Mouse (Mus musculus) large intestine, adult 2 months (tissue): ENCODE results near the gene Slc2a9. TPM values are rescaled to one million over a fixed set of nuclear protein-coding genes. Genes with fewer than 3 reads are reported as not detected.

Source experiments
- DNase-seq: peaks from one replicate; pipeline ENCODE4 v3.0.0-alpha.2; 2012; ENCODE audit warnings: low read depth, low spot score
- WGBS: fragments of 180-500 bp; shearing (Covaris S2); methylation state at CpG from one replicate; pipeline ENCODE4 v1.1.7; 2018; 5-methylcytosine and 5-hydroxymethylcytosine counted together
- polyA plus RNA-seq: library from polyadenylated mRNA; depleted of rRNA; stranded (reverse); fragments of >200 nt; gene quantifications from 2 replicates; pipeline ENCODE4 v1.2.3, GENCODE M21; 2012

Gene Slc2a9
- polyA plus RNA-seq, 1 experiment, result 12.6 TPM

GRCm38 (mm10) chr5:38477731-38478445 is 25.1 kb downstream of the Slc2a9 start:
- 88% methylated on average over 7 of the region's 7 CpGs for WGBS

GRCm38 (mm10) chr5:38476861-38477565 is 25.9 kb downstream of the Slc2a9 start:
- no peak for DNase-seq
- 91% methylated on average over 25 of the region's 25 CpGs for WGBS

More at GRCm38 (mm10) chr5:38477731-38478445, 25.1 kb downstream of the Slc2a9 start:
- DNase-seq, result no peak

GRCm38 (mm10) chr5:38470881-38471280 is 32.1 kb downstream of the Slc2a9 start:
- 90% methylated on average over 6 of the region's 6 CpGs for WGBS
- no peak for DNase-seq

GRCm38 (mm10) chr5:38469891-38470578 is 32.9 kb downstream of the Slc2a9 start:
- 32% methylated on average over 5 of the region's 5 CpGs for WGBS
- no peak for DNase-seq

- WGBS, result 63% methylated on average over 5 of the region's 5 CpGs
- DNase-seq, result no peak
Measured at GRCm38 (mm10) chr5:38466569-38467110, 36.3 kb downstream of the Slc2a9 start.

- no peak for DNase-seq
- 79% methylated on average over 5 of the region's 5 CpGs for WGBS
Measured at GRCm38 (mm10) chr5:38461261-38461660, 41.7 kb downstream of the Slc2a9 start.

- 87% methylated on average over 3 of the region's 3 CpGs for WGBS
- DNase-seq, result no peak
Measured at GRCm38 (mm10) chr5:38450936-38451335, 52.0 kb downstream of the Slc2a9 start.

GRCm38 (mm10) chr5:38449607-38450006 is 53.3 kb downstream of the Slc2a9 start:
- DNase-seq, result no peak
- 91% methylated on average over 8 of the region's 8 CpGs for WGBS

- no peak for DNase-seq
- WGBS, result 84% methylated on average over 3 of the region's 3 CpGs
Measured at GRCm38 (mm10) chr5:38448121-38448520, 54.8 kb downstream of the Slc2a9 start.

- no peak for DNase-seq
- WGBS, result 52% methylated on average over 14 of the region's 14 CpGs
Measured at GRCm38 (mm10) chr5:38446316-38446975, 56.5 kb downstream of the Slc2a9 start.

GRCm38 (mm10) chr5:38441088-38441839 is 61.7 kb downstream of the Slc2a9 start:
- no peak for DNase-seq
- WGBS, result 83% methylated on average over 10 of the region's 10 CpGs

- 81% methylated on average over 9 of the region's 9 CpGs for WGBS
- no peak for DNase-seq
Measured at GRCm38 (mm10) chr5:38440252-38441005, 62.5 kb downstream of the Slc2a9 start.

- 89% methylated on average over 11 of the region's 11 CpGs for WGBS
- no peak for DNase-seq
Measured at GRCm38 (mm10) chr5:38436681-38437080, 66.3 kb downstream of the Slc2a9 start.

GRCm38 (mm10) chr5:38434875-38435274 is 68.1 kb downstream of the Slc2a9 start:
- 69% methylated on average over 3 of the region's 3 CpGs for WGBS
- DNase-seq, result no peak

- no peak for DNase-seq
- 79% methylated on average over 7 of the region's 7 CpGs for WGBS
Measured at GRCm38 (mm10) chr5:38431201-38431600, 71.7 kb downstream of the Slc2a9 start.

GRCm38 (mm10) chr5:38429106-38429505 is 73.8 kb downstream of the Slc2a9 start:
- no peak for DNase-seq
- 70% methylated on average over 6 of the region's 6 CpGs for WGBS

GRCm38 (mm10) chr5:38427757-38428156 is 75.2 kb downstream of the Slc2a9 start:
- WGBS, result 73% methylated on average over 5 of the region's 5 CpGs
- no peak for DNase-seq

- WGBS, result 85% methylated on average over 6 of the region's 6 CpGs
- DNase-seq, result no peak
Measured at GRCm38 (mm10) chr5:38425569-38425968, 77.4 kb downstream of the Slc2a9 start.
